Mouse (Mus musculus) thymus, postnatal 36 days (tissue): ENCODE results near the gene Mical2.

Source experiments
- DNase-seq, 2 experiments: peaks; one replicate each; pipeline ENCODE4 v3.0.0; 2022; ENCODE audit warnings: mixed read lengths in 2 of 2

The Mical2 gene

GRCm38 (mm10) chr7:112416058-112416526, 190.4 kb downstream of the Mical2 start:
- DNase-seq, result no peak

- no peak for DNase-seq
Measured at GRCm38 (mm10) chr7:112416730-112417513, 191.3 kb downstream of the Mical2 start.

- no peak for DNase-seq
Measured at GRCm38 (mm10) chr7:112417598-112417997, 191.9 kb downstream of the Mical2 start.

GRCm38 (mm10) chr7:112423438-112423837, 197.8 kb downstream of the Mical2 start:
- DNase-seq, result no peak

GRCm38 (mm10) chr7:112426811-112427210, 201.2 kb downstream of the Mical2 start:
- DNase-seq, result no peak

- no peak for DNase-seq
Measured at GRCm38 (mm10) chr7:112427357-112428157, 201.9 kb downstream of the Mical2 start, which contains the start of gene Parva. Gene Parva, plus strand, starts transcription at chr7:112427505.

GRCm38 (mm10) chr7:112428158-112428535, 202.5 kb downstream of the Mical2 start:
- DNase-seq, result peak in 1 of 2 experiments; percentile 5

- no peak for DNase-seq
Measured at GRCm38 (mm10) chr7:112439846-112440245, 214.2 kb downstream of the Mical2 start.

GRCm38 (mm10) chr7:112444152-112444984, 218.7 kb downstream of the Mical2 start:
- DNase-seq, result no peak

GRCm38 (mm10) chr7:112444985-112445367, 219.3 kb downstream of the Mical2 start:
- no peak for DNase-seq

GRCm38 (mm10) chr7:112446498-112446897, 220.8 kb downstream of the Mical2 start:
- no peak for DNase-seq

GRCm38 (mm10) chr7:112449954-112450700, 224.5 kb downstream of the Mical2 start:
- DNase-seq, result no peak

- DNase-seq, result no peak
Measured at GRCm38 (mm10) chr7:112452471-112452870, 226.8 kb downstream of the Mical2 start.

- DNase-seq, result no peak
Measured at GRCm38 (mm10) chr7:112453805-112454214, 228.2 kb downstream of the Mical2 start.

GRCm38 (mm10) chr7:112454380-112454779, 228.7 kb downstream of the Mical2 start:
- no peak for DNase-seq

GRCm38 (mm10) chr7:112454951-112455350, 229.3 kb downstream of the Mical2 start:
- no peak for DNase-seq

GRCm38 (mm10) chr7:112455566-112456110, 230.0 kb downstream of the Mical2 start:
- DNase-seq, result no peak

GRCm38 (mm10) chr7:112457373-112457772, 231.7 kb downstream of the Mical2 start:
- no peak for DNase-seq

GRCm38 (mm10) chr7:112457920-112458319, 232.3 kb downstream of the Mical2 start:
- no peak for DNase-seq

- no peak for DNase-seq
Measured at GRCm38 (mm10) chr7:112458440-112458839, 232.8 kb downstream of the Mical2 start.
